Mouse (Mus musculus) heart, postnatal 0 days (tissue): ENCODE data around the gene Csrnp1. TPM values are rescaled to one million over a fixed set of nuclear protein-coding genes. Genes with fewer than 3 reads are reported as not detected.

Experiments used
- ATAC-seq: fragments of 200-750 bp; cut with Nextera tagmentation; 2 replicates; pipeline ENCODE4 v1.8.0; 2017; ENCODE audit warnings: low read depth, moderate number of reproducible peaks, moderate library complexity; ENCODE audit not compliant: insufficient read depth
- DNase-seq: peaks from one replicate; pipeline ENCODE4 v3.0.0-alpha.2; 2016; ENCODE audit warnings: low spot score
- H3K27ac ChIP-seq: fragments of 300-500 bp; sonication (generic); 2 replicates; pipeline ENCODE4 v1.5.1; 2014; ENCODE audit warnings: low read depth, mild to moderate bottlenecking
- H3K27me3 ChIP-seq: fragments of 300-500 bp; sonication (generic); 2 replicates; pipeline ENCODE4 v1.6.1; 2014; ENCODE audit warnings: low read length, mixed read lengths; ENCODE audit not compliant: control insufficient read depth, insufficient read depth
- H3K36me3 ChIP-seq: fragments of 300-500 bp; sonication (generic); replicated peaks from 2 replicates; pipeline ENCODE4 v1.6.1; 2014; ENCODE audit warnings: low read length, mixed read lengths; ENCODE audit not compliant: control insufficient read depth, insufficient read depth
- H3K4me1 ChIP-seq: fragments of 300-500 bp; sonication (generic); 2 replicates; pipeline ENCODE4 v1.6.1; 2014; ENCODE audit warnings: antibody characterized with exemption; ENCODE audit not compliant: control insufficient read depth, insufficient read depth
- H3K4me2 ChIP-seq: fragments of 300-500 bp; sonication (generic); 2 replicates; pipeline ENCODE4 v1.6.1; 2014; ENCODE audit warnings: low read depth, mild to moderate bottlenecking, low read length, moderate library complexity
- H3K4me3 ChIP-seq: fragments of 300-500 bp; sonication (generic); 2 replicates; pipeline ENCODE4 v1.5.1; 2014; ENCODE audit warnings: low read depth, low read length
- H3K9ac ChIP-seq: fragments of 300-500 bp; sonication (generic); replicated peaks from 2 replicates; pipeline ENCODE4 v1.6.1; 2014; ENCODE audit warnings: low read depth, low read length, mixed read lengths
- H3K9me3 ChIP-seq: fragments of 300-500 bp; sonication (generic); replicated peaks from 2 replicates; pipeline ENCODE4 v1.6.1; 2016; ENCODE audit warnings: low read length; ENCODE audit not compliant: control insufficient read depth
- CTCF ChIP-seq: IDR thresholded peaks from 2 replicates; pipeline ENCODE4 v1.5.1; 2016; ENCODE audit warnings: antibody characterized with exemption, control low read depth, low read depth
- EP300 ChIP-seq: IDR thresholded peaks from 2 replicates; pipeline ENCODE4 v1.6.1; 2016; ENCODE audit warnings: antibody characterized with exemption, low read depth
- WGBS: fragments of 180-500 bp; shearing (Covaris S2); extraction: QIAGEN DNeasy Blood & Tissue Kit; methylation state at CpG from one replicate; pipeline ENCODE4 v1.1.7; 2014; 5-methylcytosine and 5-hydroxymethylcytosine counted together
- polyA plus RNA-seq: library from polyadenylated mRNA; unstranded; fragments of >200 nt; fragmentation: Nextera tagmentation; extraction: Ambion mirVana; gene quantifications from 2 replicates; pipeline ENCODE4 v1.2.1, GENCODE M21; 2015
- total RNA-seq: library from RNA; depleted of rRNA; stranded (reverse); fragments of >200 nt; gene quantifications from 2 replicates; pipeline ENCODE4 v1.2.3, GENCODE M21; 2014; ENCODE audit warnings: low replicate concordance; rRNA removed

Gene Csrnp1
- total RNA-seq (23.8 and 96.9 TPM in 2 replicates), polyA plus RNA-seq (4.0 and 4.2 TPM in 2 replicates)

DNA sequence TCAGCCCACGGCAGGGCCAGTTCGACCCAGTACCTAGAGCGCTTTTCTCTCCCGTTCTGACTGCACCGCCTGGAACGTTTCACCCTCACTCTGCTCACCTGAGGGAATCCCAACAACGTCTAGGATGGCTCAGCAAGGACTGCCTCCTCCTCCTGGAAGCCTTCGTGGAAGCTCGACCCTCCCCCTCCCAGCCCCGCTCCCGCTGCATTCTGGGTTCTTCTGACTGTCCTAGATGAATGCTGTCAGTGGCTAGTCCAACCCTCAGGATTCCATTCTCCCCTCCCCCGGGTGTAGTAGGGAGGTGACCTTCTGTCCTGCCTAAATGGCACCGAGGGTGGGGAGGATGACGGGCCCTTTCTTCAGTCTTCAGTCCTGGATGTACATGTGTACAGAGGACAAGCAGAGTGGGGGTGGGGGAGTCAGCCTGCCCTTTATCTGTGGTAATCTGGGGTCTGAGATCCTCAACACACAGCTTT, at the start of gene Csrnp1:
Gene Csrnp1, minus strand, starts transcription at position 123 of the 476 bp plus-strand sequence.
- H3K4me1 ChIP-seq: peaks cover 23% of the 10 kb centered on the region
- H3K9me3 ChIP-seq: no peaks in the 10 kb centered on the region
- peak within 1 kb of the TSS; percentile 99 for H3K27ac ChIP-seq
- H3K4me2 ChIP-seq: peak within 1 kb of the TSS; percentile 87
- no peak for DNase-seq
- peak within 1 kb of the TSS; percentile 92 for H3K9ac ChIP-seq
- H3K4me3 ChIP-seq: peak within 1 kb of the TSS; percentile 95
- H3K27me3 ChIP-seq: no peaks in the 10 kb centered on the region
- no peak for ATAC-seq
- no peak for TF ChIP-seq CTCF
- no peak for TF ChIP-seq EP300
- 20% methylated on average over 14 of the region's 14 CpGs for WGBS
- H3K36me3 ChIP-seq: no peaks in the 10 kb centered on the region

DNA sequence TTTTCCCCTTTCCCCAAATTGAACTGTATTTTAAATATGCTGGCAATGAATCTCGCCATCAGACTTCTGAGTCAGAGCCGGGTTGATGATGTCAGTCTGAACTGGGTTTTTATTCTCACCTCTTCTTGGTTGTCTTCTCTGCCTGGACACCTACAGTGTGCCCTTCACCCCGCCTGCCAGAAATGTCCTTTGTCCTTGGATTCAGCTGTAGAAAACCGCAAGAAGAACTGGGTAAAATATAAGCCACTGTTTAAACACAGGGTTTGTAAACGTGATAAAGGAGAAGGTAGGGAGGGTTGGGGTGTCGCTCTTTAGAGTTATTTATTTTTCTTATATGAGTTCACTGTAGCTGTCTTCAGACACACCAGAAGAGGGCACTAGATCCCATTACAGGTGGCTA, 48.3 kb upstream of the Csrnp1 start:
- ATAC-seq: no peak
- WGBS: 80% methylated on average over 6 of the region's 6 CpGs
- no peak overlapping the region for H3K9ac ChIP-seq

DNA sequence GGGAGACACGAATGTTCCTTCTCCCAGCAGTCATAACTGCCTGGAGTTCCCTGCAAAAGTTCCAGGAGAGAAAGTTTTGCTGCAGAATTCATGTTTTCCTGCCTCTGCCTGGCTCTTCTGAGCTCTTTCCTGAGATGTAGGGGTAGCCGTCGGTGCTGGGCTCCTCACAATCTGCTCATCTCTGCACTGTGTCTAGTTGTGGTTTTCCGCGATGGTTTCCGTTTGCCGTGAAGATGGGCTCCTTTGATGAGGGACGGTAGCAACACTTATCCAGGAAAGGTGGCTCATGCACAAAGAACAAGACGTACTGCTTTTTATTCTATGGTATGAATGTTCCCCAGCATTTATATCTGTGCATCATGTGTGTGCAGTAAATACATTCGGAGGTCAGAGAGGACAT, 46.0 kb upstream of the Csrnp1 start:
- Histone ChIP-seq H3K9ac (no peak overlapping the region), H3K27me3 (no peaks in the 10 kb centered on the region), H3K4me1 (peaks cover 15% of the 10 kb centered on the region; the same call in 1 of the 2 replicates), H3K36me3 (no peaks in the 10 kb centered on the region), H3K4me2 (no peak overlapping the region), H3K27ac (no peak overlapping the region), H3K9me3 (no peaks in the 10 kb centered on the region), H3K4me3 (no peak overlapping the region)
- DNase-seq (no peak), ATAC-seq (no peak)
- TF ChIP-seq EP300 (no peak), CTCF (no peak)
- 74% methylated on average over 10 of the region's 10 CpGs for WGBS

More for the DNA sequence above, 48.3 kb upstream of the Csrnp1 start:
- no peaks in the 10 kb centered on the region for H3K9me3 ChIP-seq
- no peaks in the 10 kb centered on the region for H3K4me1 ChIP-seq
- H3K36me3 ChIP-seq: no peaks in the 10 kb centered on the region
- H3K27ac ChIP-seq: no peak overlapping the region
- H3K4me2 ChIP-seq: no peak overlapping the region
- no peak overlapping the region for H3K4me3 ChIP-seq
- TF ChIP-seq EP300 (no peak), CTCF (no peak)
- no peak for DNase-seq
- H3K27me3 ChIP-seq: no peaks in the 10 kb centered on the region

DNA sequence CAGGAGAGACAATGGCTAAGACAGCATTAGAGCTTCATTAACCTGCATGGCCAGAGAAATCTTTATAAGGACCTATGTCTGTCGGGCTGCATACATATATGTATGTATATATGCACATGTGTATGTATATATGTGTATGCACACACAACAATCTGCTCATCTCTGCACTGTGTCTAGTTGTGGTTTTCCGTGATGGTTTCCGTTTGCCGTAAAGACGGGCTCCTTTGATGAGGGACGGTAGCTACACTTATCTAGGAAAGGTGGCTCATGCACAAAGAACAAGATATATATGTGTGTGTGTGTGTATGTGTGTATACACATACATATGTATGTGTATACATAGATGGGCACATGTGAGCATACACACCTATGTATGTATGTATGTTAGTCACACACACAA, 45.4 kb upstream of the Csrnp1 start:
- Histone ChIP-seq H3K9me3 (no peaks in the 10 kb centered on the region), H3K27ac (no peak overlapping the region), H3K36me3 (no peaks in the 10 kb centered on the region), H3K27me3 (no peaks in the 10 kb centered on the region), H3K4me2 (no peak overlapping the region), H3K4me3 (no peak overlapping the region), H3K4me1 (peaks cover 16% of the 10 kb centered on the region; the same call in 1 of the 2 replicates), H3K9ac (no peak overlapping the region)
- 80% methylated on average over 6 of the region's 6 CpGs for WGBS
- DNase-seq: no peak
- ATAC-seq: no peak
- TF ChIP-seq EP300 (no peak), CTCF (no peak)

DNA sequence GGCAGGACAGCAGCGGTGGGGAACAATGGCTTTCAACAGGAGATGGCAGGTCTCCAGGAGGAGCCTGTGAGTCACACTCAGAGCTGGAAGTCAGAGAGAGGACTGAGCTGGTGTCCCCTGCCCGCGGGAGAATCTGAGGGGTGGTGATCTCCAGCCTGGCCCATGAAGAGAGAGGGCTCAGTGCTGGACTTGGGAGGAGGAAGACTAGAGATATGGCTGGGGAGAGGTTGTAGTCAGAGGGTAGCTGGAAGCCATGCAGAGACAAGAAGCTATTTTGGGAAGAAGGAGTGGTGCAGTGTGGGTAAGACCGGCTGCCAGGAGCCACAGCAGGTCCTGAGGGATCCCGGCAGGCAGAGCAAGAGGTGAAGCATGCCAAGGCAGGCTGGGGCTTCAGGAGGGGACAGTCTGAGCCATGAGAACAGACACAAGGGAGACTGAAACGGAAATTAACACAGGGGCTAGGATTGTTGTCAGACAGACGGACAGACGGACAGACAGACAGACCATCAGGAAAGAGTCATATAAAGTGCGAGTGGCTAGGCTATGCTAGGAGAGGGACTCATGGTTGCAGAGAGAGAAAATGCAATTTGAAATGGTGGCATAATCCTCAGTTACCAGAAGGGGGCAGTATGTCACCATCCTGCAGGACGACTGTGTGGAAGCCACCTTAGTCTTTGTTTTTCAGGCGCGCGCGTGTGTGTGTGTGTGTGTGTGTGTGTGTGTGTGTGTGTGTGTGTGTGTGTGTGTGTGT, 43.1 kb upstream of the Csrnp1 start:
- 0 out of 2 replicates have a peak overlapping the region, but pooled peaks have one; percentile 18 for H3K9ac ChIP-seq
- WGBS: 3% methylated on average over 14 of the region's 14 CpGs
- peak overlapping the region; percentile 55 for H3K4me2 ChIP-seq

More for the DNA sequence above, 43.1 kb upstream of the Csrnp1 start:
- Histone ChIP-seq H3K36me3 (no peaks in the 10 kb centered on the region), H3K9me3 (no peaks in the 10 kb centered on the region), H3K27ac (peak overlapping the region; percentile 96), H3K4me3 (peak overlapping the region; percentile 19; the same call in 1 of the 2 replicates), H3K27me3 (no peaks in the 10 kb centered on the region), H3K4me1 (peaks cover 22% of the 10 kb centered on the region)
- ATAC-seq: peak; percentile 83
- DNase-seq: peak; percentile 94
- peak; percentile 96 for TF ChIP-seq CTCF
- no peak for TF ChIP-seq EP300
